In genomic region chr5:77374945-77375344, GRCm38 (mm10) we compare ENCODE assay signal across 16 mouse cellular contexts. TPM values are rescaled to one million over a fixed set of nuclear protein-coding genes. Genes with fewer than 3 reads are reported as not detected.
DNase-seq lines count a peak whose midpoint lies in the region; ATAC-seq and TF ChIP-seq lines count a peak whose summit lies in the region.
"Had no signal": no experiment of that assay in that cellular context is flagged by ENCODE, and none has a peak within 500 bp of the region (broad histone marks: within the 10 kb centered on the region; RNA-seq: fewer than 3 reads in every experiment).

No protein-coding gene starts in this region.

- DNase-seq in heart, postnatal 14 days, result no peak
- peak; percentile 20 for DNase-seq in right cerebral cortex, adult 18-20 months
- DNase-seq in right cerebral cortex, postnatal 10 days (ENCODE audit: low spot score in 2 of 2), result no peak
- DNase-seq in midbrain, embryonic 11.5 days (ENCODE audit: low spot score, missing footprints), result no peak
- no peak for DNase-seq in lung, postnatal 36 days
- DNase-seq: cerebellum, adult 11-12 months; kidney, adult 11 months; right cerebral cortex, postnatal 14 days had no signal

- H3K27me3 ChIP-seq in heart, embryonic 11.5 days (ENCODE audit: control insufficient read depth, insufficient read depth, low read length), result no peaks in the 10 kb centered on the region
- H3K27me3 ChIP-seq in midbrain, embryonic 11.5 days (ENCODE audit: control insufficient read depth, insufficient read depth, low read length), result no peaks in the 10 kb centered on the region
- H3K27me3 ChIP-seq: embryonic facial prominence, embryonic 12.5 days; limb, embryonic 13.5 days; midbrain, embryonic 15.5 days had no signal

- no peak overlapping the region for H3K9ac ChIP-seq in heart, embryonic 11.5 days (ENCODE audit: low read depth, low read length)
- no peak overlapping the region for H3K9ac ChIP-seq in midbrain, embryonic 11.5 days (ENCODE audit: low read length)
- H3K9ac ChIP-seq: embryonic facial prominence, embryonic 12.5 days; limb, embryonic 13.5 days; midbrain, embryonic 15.5 days had no signal

- no peaks in the 10 kb centered on the region for H3K4me1 ChIP-seq in heart, embryonic 11.5 days (ENCODE audit: control insufficient read depth, insufficient read depth, low read length)
- peaks cover 15% of the 10 kb centered on the region for H3K4me1 ChIP-seq in embryonic fibroblast, embryonic 13.5 days (ENCODE audit: control insufficient read depth, insufficient read depth, low read length)
- H3K4me1 ChIP-seq in midbrain, embryonic 11.5 days (ENCODE audit: control insufficient read depth, insufficient read depth, low read length), result no peaks in the 10 kb centered on the region
- H3K4me1 ChIP-seq: midbrain, embryonic 15.5 days had no signal

- WGBS in heart, embryonic 11.5 days (ENCODE audit: insufficient replicate concordance), result 29% methylated on average over 3 of the region's 3 CpGs
- 80% methylated on average over 3 of the region's 3 CpGs for WGBS in midbrain, embryonic 11.5 days

- ATAC-seq in heart, embryonic 11.5 days (replicated peaks; ENCODE audit: insufficient number of reproducible peaks, low FRiP score, low TSS enrichment), result peak; percentile 22; the same call in 1 of the 2 replicates
- no peak for ATAC-seq in midbrain, embryonic 11.5 days (ENCODE audit: low FRiP score)
- ATAC-seq: hindbrain, embryonic 16.5 days; midbrain, embryonic 15.5 days had no signal

- no peak overlapping the region for H3K4me2 ChIP-seq in heart, embryonic 11.5 days
- no peak overlapping the region for H3K4me2 ChIP-seq in midbrain, embryonic 11.5 days
- H3K4me2 ChIP-seq: embryonic facial prominence, embryonic 12.5 days; limb, embryonic 13.5 days; midbrain, embryonic 15.5 days had no signal

- no peaks in the 10 kb centered on the region for H3K9me3 ChIP-seq in heart, embryonic 11.5 days (replicated peaks; ENCODE audit: control insufficient read depth, low read length)
- no peaks in the 10 kb centered on the region for H3K9me3 ChIP-seq in midbrain, embryonic 11.5 days (ENCODE audit: control insufficient read depth, low read length)
- H3K9me3 ChIP-seq: embryonic facial prominence, embryonic 12.5 days; limb, embryonic 13.5 days; midbrain, embryonic 15.5 days had no signal

- intact Hi-C loops in heart, postnatal 14 days (cut with DNase I), result no loop called here

- no peak overlapping the region for H3K4me3 ChIP-seq in heart, embryonic 11.5 days (ENCODE audit: low read depth, low read length)
- H3K4me3 ChIP-seq in embryonic fibroblast, embryonic 13.5 days (ENCODE audit: insufficient read depth, low read length), result no peak overlapping the region
- H3K4me3 ChIP-seq in midbrain, embryonic 11.5 days (ENCODE audit: low read depth, low read length), result no peak overlapping the region
- H3K4me3 ChIP-seq: embryonic facial prominence, embryonic 12.5 days; left cerebral cortex, adult 2 months; limb, embryonic 13.5 days; midbrain, embryonic 15.5 days had no signal

- no peak for TF ChIP-seq CTCF in embryonic fibroblast, embryonic 13.5 days (IDR thresholded peaks at IDR 0.05; ENCODE audit: borderline replicate concordance, insufficient read depth, low read length)

- TF ChIP-seq POLR2A in embryonic fibroblast, embryonic 13.5 days (IDR thresholded peaks at IDR 0.05; ENCODE audit: low read depth, low read length), result 0 out of 2 replicates have a peak, but pooled peaks have one; percentile 12

- peak overlapping the region; percentile 50; the same call in 1 of the 2 replicates for H3K27ac ChIP-seq in heart, embryonic 11.5 days (ENCODE audit: low read depth, low read length)
- H3K27ac ChIP-seq in embryonic fibroblast, embryonic 13.5 days (ENCODE audit: insufficient read depth, low read length), result peak overlapping the region; percentile 98
- no peak overlapping the region for H3K27ac ChIP-seq in midbrain, embryonic 11.5 days (ENCODE audit: low read depth, low read length)
- H3K27ac ChIP-seq: embryonic facial prominence, embryonic 12.5 days; left cerebral cortex, adult 2 months; limb, embryonic 13.5 days; macrophage; midbrain, embryonic 15.5 days had no signal

- H3K36me3 ChIP-seq in heart, embryonic 11.5 days (ENCODE audit: control insufficient read depth, insufficient read depth, low read length), result no peaks in the 10 kb centered on the region
- no peaks in the 10 kb centered on the region for H3K36me3 ChIP-seq in midbrain, embryonic 11.5 days (ENCODE audit: control insufficient read depth, insufficient read depth, low read length)
- H3K36me3 ChIP-seq: embryonic facial prominence, embryonic 12.5 days; limb, embryonic 13.5 days; midbrain, embryonic 15.5 days had no signal

RNA-seq across cellular contexts. Expression of gene Igfbp7, which starts 32.9 kb away (rescaled TPM):
- polyA plus RNA-seq in heart, embryonic 11.5 days (2014; fragmentation: Nextera tagmentation; extraction: Ambion mirVana), result 35.3 and 38.1 TPM in 2 replicates
- total RNA-seq in heart, postnatal 14 days (2021), result 100 to 1,000 TPM; 437 to 440 TPM
- polyA plus RNA-seq in embryonic fibroblast, embryonic 13.5 days (2011; ENCODE audit: insufficient read length, low read depth, missing spikeins), result 406 and 784 TPM in 2 replicates
- 25.1 and 26.8 TPM in 2 replicates for polyA plus RNA-seq in midbrain, embryonic 11.5 days (2014; fragmentation: Nextera tagmentation; extraction: Ambion mirVana)

Comparison
In these comparisons a context has a peak if more than half of its experiments do, and no peak if none do; other contexts are left out.
1. RNA of gene Igfbp7, which starts 32.9 kb away (polyA plus RNA-seq): 406 to 784 TPM in embryonic fibroblast, embryonic 13.5 days; 35.3 to 38.1 TPM in heart, embryonic 11.5 days and 25.1 to 26.8 TPM in midbrain, embryonic 11.5 days; every median in the first group is over 10 times any median in the second.